Mouse (Mus musculus) adrenal gland (tissue): Measurements from ENCODE around the gene Srsf12.

Source experiments
- intact Hi-C: fragments of 180-260 bp; cut with DNase I; formaldehyde crosslinking; loops from one replicate; pipeline ENCODE4 v1.15.1; 2025

The Srsf12 gene

GRCm38 (mm10) chr4:33248915-33249314 lies 40.1 kb downstream of the Srsf12 start:
- intact Hi-C loops, result loop anchor here (5.0 kb wide), 1 partner anchor 38 kb away; no protein-coding TSS in a partner anchor

DNA sequence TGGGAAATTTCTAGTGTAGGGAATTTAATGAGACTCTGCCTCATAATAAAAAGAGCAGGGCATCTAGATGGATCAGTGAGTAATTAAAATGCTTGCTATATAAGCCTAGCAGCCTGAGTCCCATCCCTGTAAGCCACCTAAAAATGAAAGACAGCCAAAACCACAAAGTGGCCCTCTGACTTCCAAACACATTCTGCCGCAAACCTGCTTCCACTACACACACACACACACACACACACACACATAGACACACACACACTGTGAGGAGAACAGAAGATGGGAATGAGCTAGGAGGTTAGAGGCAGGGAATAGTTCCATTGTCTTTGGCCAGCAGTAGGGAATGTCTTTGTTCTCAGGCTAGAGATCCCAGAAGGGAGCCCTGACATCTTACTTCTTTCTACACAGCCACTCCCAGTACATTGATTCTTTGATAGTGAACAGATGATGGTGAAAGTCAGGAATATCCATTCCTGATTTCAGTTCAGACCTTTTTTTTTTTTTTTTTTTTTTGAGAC lies 41.0 kb downstream of the Srsf12 start:
- intact Hi-C loops, result loop anchor here (5.0 kb wide), 1 partner anchor 38 kb away; no protein-coding TSS in a partner anchor

- intact Hi-C loops, result no loop called here
Measured at GRCm38 (mm10) chr4:33250867-33251266, 42.1 kb downstream of the Srsf12 start.

GRCm38 (mm10) chr4:33254706-33255105 lies 45.9 kb downstream of the Srsf12 start:
- intact Hi-C loops, result no loop called here

DNA sequence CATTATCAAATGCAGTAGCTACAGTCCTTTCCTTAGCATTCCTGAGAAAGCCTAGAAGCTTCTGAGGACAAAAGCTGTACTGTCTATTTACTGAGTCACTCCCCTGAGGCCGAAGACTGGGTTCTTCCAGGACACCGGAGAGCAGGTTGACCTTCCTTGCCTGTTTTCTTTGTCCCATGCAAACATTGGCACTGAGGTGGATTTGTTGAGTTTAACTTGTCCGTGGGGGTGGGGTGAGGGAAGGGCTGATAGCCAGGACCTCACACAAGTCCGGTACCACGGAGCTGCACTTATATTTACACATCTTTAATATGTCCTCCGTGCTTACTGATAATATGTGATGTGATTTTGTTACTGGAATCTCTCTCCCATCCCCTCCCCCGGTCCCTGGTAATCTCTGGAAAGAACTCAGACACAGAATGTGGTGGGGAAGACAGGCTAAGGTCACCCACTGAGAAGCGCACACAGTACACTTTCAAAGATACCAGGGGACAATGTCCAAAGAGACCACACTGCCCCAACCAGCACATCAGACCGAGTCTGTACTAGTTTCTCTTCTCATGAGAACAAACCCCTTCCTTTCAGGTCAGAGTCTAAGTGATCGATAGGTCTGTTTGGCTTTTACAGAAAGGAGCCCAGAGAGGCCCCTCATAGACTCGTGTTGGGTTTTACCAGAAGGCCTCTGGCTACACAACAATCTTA lies 48.6 kb downstream of the Srsf12 start:
- intact Hi-C loops, result no loop called here

- intact Hi-C loops, result no loop called here
Measured at GRCm38 (mm10) chr4:33260311-33260710, 51.5 kb downstream of the Srsf12 start.

DNA sequence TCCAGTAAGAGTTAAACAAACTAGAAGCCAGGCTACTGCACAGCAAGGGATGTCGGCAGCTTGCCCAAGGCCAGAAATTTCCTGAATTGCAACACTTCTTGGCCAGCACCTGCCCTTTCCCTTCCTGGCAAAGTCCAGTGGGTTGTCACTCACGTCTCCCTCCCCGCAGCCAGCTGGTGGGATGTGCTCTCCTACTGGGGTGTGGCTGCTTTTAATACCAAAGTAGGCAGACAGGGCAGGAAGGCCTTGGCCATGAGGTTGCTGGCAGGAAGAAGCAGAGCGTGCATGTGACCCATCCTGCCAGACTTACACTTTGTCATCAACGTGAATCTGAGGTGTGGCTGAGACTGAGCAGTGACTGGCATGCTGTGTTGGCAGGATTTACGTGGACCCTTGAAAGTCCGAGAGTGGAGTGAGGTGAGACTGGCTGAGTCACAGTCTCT lies 52.5 kb downstream of the Srsf12 start:
- intact Hi-C loops, result no loop called here

DNA sequence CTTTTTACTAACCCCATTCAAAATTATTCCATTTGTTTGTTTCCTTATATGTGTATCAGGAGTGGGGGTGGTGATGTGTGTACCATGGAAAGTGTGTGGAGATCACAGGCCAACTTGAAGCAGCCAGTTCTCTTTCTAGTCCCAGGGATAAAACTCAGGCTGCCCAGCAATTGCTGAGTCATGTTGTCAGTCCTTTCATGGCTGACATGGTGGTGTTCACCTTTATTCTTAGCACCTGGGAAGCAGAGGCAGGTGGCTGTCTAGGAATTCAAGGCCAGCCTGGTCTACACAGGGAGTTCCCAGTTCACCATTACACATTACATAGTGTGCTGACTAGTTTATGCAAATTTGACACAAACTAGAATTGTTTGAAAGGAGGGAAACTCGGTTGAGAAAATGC lies 54.1 kb downstream of the Srsf12 start:
- intact Hi-C loops, result no loop called here

DNA sequence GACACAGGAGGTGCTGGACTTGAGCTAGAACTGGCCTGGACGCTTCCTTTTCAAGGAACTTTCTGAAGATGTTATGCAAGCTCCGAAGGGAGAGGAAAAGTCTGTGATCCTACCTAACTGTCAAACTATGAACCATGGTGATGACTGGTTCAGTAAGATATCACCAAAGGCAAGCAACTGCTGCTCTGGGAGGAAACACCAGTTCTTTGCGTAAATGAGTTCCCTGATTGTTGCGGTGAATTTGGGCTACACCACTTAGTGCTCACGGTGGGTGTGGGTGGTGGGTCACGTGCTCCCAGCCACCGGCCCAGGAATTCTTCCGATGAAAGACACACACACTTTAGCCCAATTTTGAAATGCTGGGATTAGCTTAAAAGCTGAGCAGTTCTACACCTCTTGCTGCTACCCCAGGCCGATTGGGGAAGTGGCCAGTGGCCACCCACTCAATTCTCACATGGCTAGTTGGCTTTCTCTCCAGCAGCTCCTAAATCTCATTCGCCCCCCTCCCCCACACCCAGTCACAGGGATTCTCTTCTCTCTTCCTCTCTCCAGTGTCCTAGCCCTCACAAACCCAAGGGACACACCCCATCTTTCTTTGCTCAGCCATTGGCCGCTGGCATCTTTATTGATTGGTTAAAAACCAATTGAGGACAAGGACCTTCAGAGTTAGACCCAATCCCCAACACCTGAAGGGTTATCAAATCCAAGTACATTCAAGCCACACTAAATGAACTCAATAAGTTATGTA lies 56.4 kb downstream of the Srsf12 start:
- intact Hi-C loops, result no loop called here

- intact Hi-C loops, result no loop called here
Measured at GRCm38 (mm10) chr4:33270386-33271314, 61.9 kb downstream of the Srsf12 start.

GRCm38 (mm10) chr4:33273437-33273836 lies 64.6 kb downstream of the Srsf12 start:
- intact Hi-C loops, result no loop called here

DNA sequence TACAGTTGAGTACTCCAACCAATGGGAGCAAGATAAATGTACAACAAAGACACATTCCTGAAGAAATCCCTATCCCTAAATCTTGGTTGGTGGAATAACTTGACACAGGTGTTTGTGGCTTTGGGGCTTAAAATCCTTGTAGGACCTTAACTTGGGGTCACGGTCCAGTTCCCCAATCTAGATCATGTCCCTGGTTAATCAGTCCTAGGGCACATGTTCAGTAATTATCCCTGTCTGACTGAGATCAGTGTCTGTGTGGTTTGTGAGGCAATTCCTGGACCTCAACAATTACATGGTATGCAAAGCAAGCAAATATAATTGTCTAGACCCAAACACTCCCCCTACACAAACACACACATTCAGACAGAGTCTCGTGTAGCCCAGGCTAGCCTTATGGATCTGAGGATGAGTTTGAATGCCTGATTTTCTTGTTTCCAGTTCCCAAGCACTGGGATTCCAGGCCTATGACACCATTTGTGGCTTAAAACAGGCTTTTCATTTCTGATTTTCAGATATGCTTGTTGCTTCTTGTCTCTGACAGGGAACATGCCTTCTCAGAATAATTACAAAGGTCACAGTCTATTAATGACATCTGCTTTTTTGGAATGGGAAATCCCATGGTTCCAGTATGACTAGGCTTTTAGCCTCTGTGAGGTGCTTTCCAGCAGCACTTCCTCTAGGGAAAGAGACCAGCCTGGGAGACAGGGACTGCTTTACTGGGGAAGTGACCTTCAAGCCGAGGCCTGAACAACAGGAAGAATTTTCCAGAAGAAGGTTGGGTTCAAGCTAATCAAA lies 73.3 kb downstream of the Srsf12 start:
- intact Hi-C loops, result no loop called here
